Mouse (Mus musculus) limb, embryonic 11.5 days (tissue): ENCODE data around the gene Hoxd3. TPM values are rescaled to one million over a fixed set of nuclear protein-coding genes. Genes with fewer than 3 reads are reported as not detected.

ENCODE experiments used
- ATAC-seq: fragments of 200-750 bp; cut with Nextera tagmentation; 2 replicates; pipeline ENCODE4 v1.8.0; 2017; ENCODE audit warnings: low read depth; ENCODE audit not compliant: insufficient number of reproducible peaks, low FRiP score, low TSS enrichment
- DNase-seq: peaks from one replicate; pipeline ENCODE4 v3.0.0-alpha.2; 2015; ENCODE audit warnings: low spot score
- H3K27ac ChIP-seq: fragments of 300-500 bp; sonication (generic); replicated peaks from 2 replicates; pipeline ENCODE4 v1.5.1; 2014; ENCODE audit warnings: low read depth, mild to moderate bottlenecking, low read length
- H3K27me3 ChIP-seq: fragments of 300-500 bp; sonication (generic); 2 replicates; pipeline ENCODE4 v1.6.1; 2014; ENCODE audit warnings: mild to moderate bottlenecking, low read length, mixed read lengths; ENCODE audit not compliant: control insufficient read depth, insufficient read depth
- H3K36me3 ChIP-seq: fragments of 300-500 bp; sonication (generic); 2 replicates; pipeline ENCODE4 v1.6.1; 2014; ENCODE audit warnings: mild to moderate bottlenecking, low read length, moderate library complexity, mixed read lengths; ENCODE audit not compliant: control insufficient read depth, insufficient read depth
- H3K4me1 ChIP-seq: fragments of 300-500 bp; sonication (generic); 2 replicates; pipeline ENCODE4 v1.6.1; 2014; ENCODE audit warnings: low read length, mixed read lengths; ENCODE audit not compliant: control insufficient read depth, insufficient read depth
- H3K4me2 ChIP-seq: fragments of 300-500 bp; sonication (generic); 2 replicates; pipeline ENCODE4 v1.6.1; 2014; ENCODE audit warnings: low read depth, mild to moderate bottlenecking, moderate library complexity; ENCODE audit not compliant: severe bottlenecking
- H3K4me3 ChIP-seq: fragments of 300-500 bp; sonication (generic); 2 replicates; pipeline ENCODE4 v1.5.1; 2014; ENCODE audit warnings: low read depth, low read length
- H3K9ac ChIP-seq: fragments of 300-500 bp; sonication (generic); 2 replicates; pipeline ENCODE4 v1.6.1; 2014; ENCODE audit warnings: mild to moderate bottlenecking, low read length
- H3K9me3 ChIP-seq: fragments of 300-500 bp; sonication (generic); 2 replicates; pipeline ENCODE4 v1.6.1; 2016; ENCODE audit warnings: low read length; ENCODE audit not compliant: control insufficient read depth
- WGBS: fragments of 180-500 bp; shearing (Covaris S2); extraction: QIAGEN DNeasy Blood & Tissue Kit; methylation state at CpG from one replicate; pipeline ENCODE4 v1.1.7; 2014; 5-methylcytosine and 5-hydroxymethylcytosine counted together
- polyA plus RNA-seq: library from polyadenylated mRNA; unstranded; fragments of >200 nt; fragmentation: Nextera tagmentation; extraction: Ambion mirVana; gene quantifications from 2 replicates; pipeline ENCODE4 v1.2.1, GENCODE M21; 2014

Gene Hoxd3
- polyA plus RNA-seq, 1 experiment from 2014 or later, result 1.2 TPM

DNA sequence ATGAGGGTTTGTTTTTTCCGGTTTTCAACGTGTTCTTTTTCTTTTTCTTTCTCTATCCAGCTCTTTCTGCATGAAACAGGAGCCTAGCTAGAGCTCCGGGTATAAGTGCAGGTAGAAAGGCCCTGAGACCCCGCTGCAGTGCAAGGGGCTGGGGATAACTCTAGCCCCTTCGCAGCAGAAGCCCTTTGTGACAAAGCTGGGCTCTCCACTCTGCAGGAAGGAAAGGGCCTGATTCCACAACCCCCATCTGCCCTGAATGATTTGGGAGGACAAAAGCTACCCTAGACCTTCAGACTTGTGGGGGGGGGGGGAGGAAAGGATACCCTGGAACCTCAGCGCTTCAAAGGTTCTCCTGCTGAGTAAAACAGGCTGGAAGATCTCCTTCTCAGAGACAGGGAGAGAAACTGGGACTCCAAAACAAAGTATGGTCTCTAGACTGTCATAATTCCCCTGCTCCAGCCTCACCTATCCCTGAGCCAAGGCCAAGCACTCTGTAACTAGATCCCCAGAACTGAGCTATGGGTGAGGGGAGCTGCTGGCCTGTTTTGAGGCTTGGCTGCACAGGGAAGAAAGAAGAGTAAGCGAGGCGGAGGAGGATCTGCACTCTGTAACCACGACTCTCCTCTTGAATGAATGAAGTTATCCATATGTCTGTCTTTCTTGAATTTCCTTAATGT lies 35.2 kb upstream of the Hoxd3 start:
- Histone ChIP-seq H3K36me3 (no peaks in the 10 kb centered on the region), H3K4me2 (peak overlapping the region; percentile 47), H3K4me3 (peak overlapping the region; percentile 52), H3K27me3 (peaks cover 23% of the 10 kb centered on the region), H3K27ac (peak overlapping the region; percentile 48; the same call in 1 of the 2 replicates), H3K4me1 (peaks cover 23% of the 10 kb centered on the region), H3K9me3 (no peaks in the 10 kb centered on the region), H3K9ac (peak overlapping the region; percentile 90)
- DNase-seq (peak; percentile 52), ATAC-seq (no peak)
- WGBS, result 4% methylated on average over 9 of the region's 9 CpGs

GRCm38 (mm10) chr2:74677106-74677505 lies 34.6 kb upstream of the Hoxd3 start:
- Histone ChIP-seq H3K4me2 (peak overlapping the region; percentile 47), H3K4me3 (peak overlapping the region; percentile 52), H3K36me3 (no peaks in the 10 kb centered on the region), H3K27me3 (peaks cover 24% of the 10 kb centered on the region), H3K27ac (0 out of 2 replicates have a peak overlapping the region, but pooled peaks have one; percentile 48), H3K9me3 (no peaks in the 10 kb centered on the region), H3K4me1 (peaks cover 24% of the 10 kb centered on the region), H3K9ac (peak overlapping the region; percentile 90)
- 17% methylated on average over 2 of the region's 2 CpGs for WGBS
- DNase-seq (peak; percentile 49), ATAC-seq (no peak)

DNA sequence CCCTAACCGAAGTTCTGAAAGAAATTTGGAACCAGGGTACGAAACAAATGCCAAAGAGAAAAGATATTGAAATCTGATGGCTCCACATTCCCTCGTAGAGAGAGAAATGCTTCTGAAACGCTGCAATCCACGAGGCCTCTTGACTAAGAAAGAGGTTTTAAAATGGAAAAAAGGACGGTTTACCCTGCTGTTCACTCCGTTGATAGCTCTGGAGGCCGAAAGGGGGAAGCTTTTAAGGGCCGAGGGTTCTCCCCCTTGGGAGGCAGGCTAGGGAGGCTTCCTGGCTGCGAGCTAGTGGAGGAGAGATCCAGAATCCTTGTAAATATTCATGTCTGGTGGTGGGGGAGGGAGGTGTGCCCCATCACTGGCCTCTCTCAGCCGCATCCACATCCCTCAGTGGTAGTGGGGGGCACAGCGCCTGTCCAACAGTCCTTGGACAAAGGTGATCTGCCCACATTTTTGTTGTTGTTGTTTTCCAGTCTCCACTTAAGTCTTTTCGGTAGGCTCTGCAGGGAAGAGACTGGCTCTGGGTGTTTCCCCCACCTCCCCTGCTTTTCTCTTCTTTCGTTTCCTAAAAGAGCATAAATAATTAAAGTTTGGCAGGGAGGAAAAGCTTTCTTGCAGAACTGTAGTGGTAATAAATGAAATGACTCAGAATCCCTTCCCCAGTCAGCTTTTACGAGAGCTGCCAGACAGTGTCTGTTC lies 32.7 kb upstream of the Hoxd3 start, which contains the start of gene Hoxd11:
TSS of gene Hoxd11 (plus strand) at position 667 of the 705 bp plus-strand sequence.
- Histone ChIP-seq H3K4me1 (peaks cover 23% of the 10 kb centered on the region), H3K36me3 (no peaks in the 10 kb centered on the region), H3K27me3 (peaks cover 26% of the 10 kb centered on the region), H3K9ac (peak within 1 kb of the TSS; percentile 97), H3K27ac (peak within 1 kb of the TSS; percentile 95), H3K4me3 (peak within 1 kb of the TSS; percentile 77), H3K9me3 (no peaks in the 10 kb centered on the region), H3K4me2 (peak within 1 kb of the TSS; percentile 47)
- DNase-seq (peak; percentile 63), ATAC-seq (no peak)
- 1% methylated on average over 15 of the region's 15 CpGs for WGBS

DNA sequence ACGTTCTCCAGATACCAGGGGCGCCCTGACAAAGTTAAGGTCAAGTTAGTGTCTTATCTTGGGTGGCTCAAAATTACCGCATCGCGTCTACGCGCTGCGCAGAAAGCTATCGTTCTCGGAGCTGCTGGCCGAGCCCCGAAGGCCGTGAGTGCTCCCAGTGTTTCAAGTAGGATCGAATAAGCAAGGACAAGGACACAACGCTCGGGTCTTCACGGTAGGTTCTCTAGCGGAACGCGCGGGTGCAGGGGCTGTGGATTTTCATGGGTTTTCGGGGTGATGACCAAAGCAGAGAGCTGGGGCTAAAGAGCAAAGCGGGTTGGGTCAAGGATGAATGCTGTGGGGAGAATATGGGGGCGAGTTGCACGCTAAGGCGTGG lies 32.1 kb upstream of the Hoxd3 start:
- peak; percentile 77 for DNase-seq
- under 1% methylated on average over 26 of the region's 26 CpGs for WGBS
- H3K4me3 ChIP-seq, result peak overlapping the region; percentile 77
- peak overlapping the region; percentile 95 for H3K27ac ChIP-seq
- peaks cover 22% of the 10 kb centered on the region for H3K27me3 ChIP-seq
- no peak for ATAC-seq
- H3K9me3 ChIP-seq, result no peaks in the 10 kb centered on the region
- peak overlapping the region; percentile 47 for H3K4me2 ChIP-seq
- H3K4me1 ChIP-seq, result peaks cover 20% of the 10 kb centered on the region
- peak overlapping the region; percentile 97 for H3K9ac ChIP-seq
- no peaks in the 10 kb centered on the region for H3K36me3 ChIP-seq

GRCm38 (mm10) chr2:74679980-74680379 lies 31.7 kb upstream of the Hoxd3 start:
- peak overlapping the region; percentile 47 for H3K4me2 ChIP-seq
- peak overlapping the region; percentile 97 for H3K9ac ChIP-seq
- peak overlapping the region; percentile 95 for H3K27ac ChIP-seq

DNA sequence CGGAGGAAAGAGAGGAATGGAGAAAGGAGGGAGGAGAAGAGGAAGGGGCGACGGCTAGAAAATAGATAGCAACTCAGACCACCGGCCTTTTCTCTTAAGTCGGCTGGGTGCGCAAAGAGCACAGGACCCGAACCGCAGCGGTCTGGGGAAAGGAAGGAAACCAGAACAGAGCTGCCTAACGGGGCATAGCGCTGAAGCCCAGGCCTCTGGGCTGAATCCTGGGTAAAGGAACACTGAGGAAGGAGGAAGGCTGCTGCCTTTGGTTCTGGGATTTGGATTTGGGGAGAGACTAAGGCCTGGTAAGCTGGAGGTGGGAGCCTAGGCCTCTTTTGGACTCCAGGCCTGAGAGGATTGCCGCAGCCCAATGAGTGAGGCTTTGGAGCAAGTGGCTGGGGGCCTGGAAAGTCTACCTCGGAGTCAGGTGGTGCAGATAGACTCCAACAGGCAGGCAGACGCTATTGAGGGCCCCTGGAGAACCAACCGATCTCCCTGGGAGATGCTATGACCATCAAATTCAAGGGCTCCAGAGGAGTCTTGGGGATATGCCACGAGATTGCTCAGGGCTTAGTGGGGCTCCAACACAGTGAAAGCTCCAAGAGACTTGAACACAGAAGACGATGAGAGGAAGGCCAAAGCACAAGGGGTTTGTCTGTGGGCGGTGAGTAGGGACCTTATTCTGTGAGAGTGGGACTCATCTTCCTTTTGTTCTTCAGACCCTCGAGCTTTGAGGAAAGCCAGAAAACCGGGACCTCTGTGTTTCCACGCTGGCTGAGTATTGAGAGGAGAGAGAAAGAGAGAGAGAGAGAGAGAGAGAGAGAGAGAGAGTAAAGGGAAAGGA lies 30.9 kb upstream of the Hoxd3 start:
- Histone ChIP-seq H3K9me3 (no peaks in the 10 kb centered on the region), H3K27me3 (peaks cover 16% of the 10 kb centered on the region), H3K4me1 (peaks cover 18% of the 10 kb centered on the region), H3K27ac (peak overlapping the region; percentile 95), H3K9ac (peak overlapping the region; percentile 97), H3K4me2 (peak overlapping the region; percentile 47), H3K4me3 (peak overlapping the region; percentile 77), H3K36me3 (no peaks in the 10 kb centered on the region)
- ATAC-seq (no peak), DNase-seq (peak; percentile 68)
- WGBS, result 2% methylated on average over 21 of the region's 21 CpGs

More at GRCm38 (mm10) chr2:74679980-74680379, 31.7 kb upstream of the Hoxd3 start:
- Histone ChIP-seq H3K36me3 (no peaks in the 10 kb centered on the region), H3K4me1 (peaks cover 18% of the 10 kb centered on the region), H3K9me3 (no peaks in the 10 kb centered on the region), H3K27me3 (peaks cover 20% of the 10 kb centered on the region), H3K4me3 (peak overlapping the region; percentile 77)
- WGBS, result under 1% methylated on average over 23 of the region's 23 CpGs
- no peak for ATAC-seq
- DNase-seq, result peak; percentile 69

GRCm38 (mm10) chr2:74681594-74682531 lies 29.9 kb upstream of the Hoxd3 start:
- peak overlapping the region; percentile 77 for H3K4me3 ChIP-seq
- peak overlapping the region; percentile 47 for H3K4me2 ChIP-seq

More at GRCm38 (mm10) chr2:74681594-74682531, 29.9 kb upstream of the Hoxd3 start:
- H3K9me3 ChIP-seq, result no peaks in the 10 kb centered on the region
- H3K27ac ChIP-seq, result peak overlapping the region; percentile 95
- H3K27me3 ChIP-seq, result peaks cover 16% of the 10 kb centered on the region
- DNase-seq (peak; percentile 87), ATAC-seq (peak; percentile 61)
- H3K4me1 ChIP-seq, result peaks cover 18% of the 10 kb centered on the region
- WGBS, result under 1% methylated on average over 78 of the region's 78 CpGs
- no peaks in the 10 kb centered on the region for H3K36me3 ChIP-seq
- peak overlapping the region; percentile 97 for H3K9ac ChIP-seq
